Mouse (Mus musculus) gastrocnemius, postnatal 25 days (tissue): Measurements from ENCODE around the gene Bcam. TPM values are rescaled to one million over a fixed set of nuclear protein-coding genes. Genes with fewer than 3 reads are reported as not detected.

Source experiments
- DNase-seq: peaks from one replicate; pipeline ENCODE4 v3.0.0; 2022
- total RNA-seq, 2 experiments: library from RNA; stranded (reverse); gene quantifications; 1 replicate in 1 of 2; 2 replicates in 1 of 2; pipeline ENCODE4 v1.2.3; 2021

The Bcam gene
- total RNA-seq, 2 experiments from 2014 or later, result 25.3 to 33.9 TPM

- peak; percentile 52 for DNase-seq
Measured at GRCm38 (mm10) chr7:19753587-19753986, 17.2 kb downstream of the Bcam start.

- DNase-seq, result no peak
Measured at GRCm38 (mm10) chr7:19752652-19753051, 18.2 kb downstream of the Bcam start.

- DNase-seq, result no peak
Measured at GRCm38 (mm10) chr7:19751070-19751383, 19.8 kb downstream of the Bcam start.

GRCm38 (mm10) chr7:19750217-19751069, 20.4 kb downstream of the Bcam start, which contains the start of gene Nectin2:
Nectin2 (minus strand) TSS chr7:19750483.
- peak; percentile 90 for DNase-seq

- DNase-seq, result peak; percentile 93
Measured at GRCm38 (mm10) chr7:19749389-19750216, 21.2 kb downstream of the Bcam start.

GRCm38 (mm10) chr7:19748219-19749195, 22.3 kb downstream of the Bcam start:
- no peak for DNase-seq

GRCm38 (mm10) chr7:19747420-19748218, 23.2 kb downstream of the Bcam start:
- no peak for DNase-seq

GRCm38 (mm10) chr7:19746426-19747201, 24.2 kb downstream of the Bcam start:
- no peak for DNase-seq

GRCm38 (mm10) chr7:19745971-19746370, 24.8 kb downstream of the Bcam start:
- no peak for DNase-seq

- no peak for DNase-seq
Measured at GRCm38 (mm10) chr7:19744590-19745385, 26.0 kb downstream of the Bcam start.

GRCm38 (mm10) chr7:19743791-19744190, 27.0 kb downstream of the Bcam start:
- no peak for DNase-seq

GRCm38 (mm10) chr7:19742468-19742867, 28.3 kb downstream of the Bcam start:
- DNase-seq, result no peak

- DNase-seq, result no peak
Measured at GRCm38 (mm10) chr7:19741329-19742031, 29.3 kb downstream of the Bcam start.

GRCm38 (mm10) chr7:19740269-19740668, 30.5 kb downstream of the Bcam start:
- DNase-seq, result no peak

- no peak for DNase-seq
Measured at GRCm38 (mm10) chr7:19738771-19739170, 32.0 kb downstream of the Bcam start.

- no peak for DNase-seq
Measured at GRCm38 (mm10) chr7:19736389-19737057, 34.3 kb downstream of the Bcam start.

- DNase-seq, result no peak
Measured at GRCm38 (mm10) chr7:19734178-19734666, 36.6 kb downstream of the Bcam start.

- no peak for DNase-seq
Measured at GRCm38 (mm10) chr7:19726541-19726940, 44.3 kb downstream of the Bcam start.
